Mouse (Mus musculus): Measurements from ENCODE around the gene Nuak2. TPM values are rescaled to one million over a fixed set of nuclear protein-coding genes. Genes with fewer than 3 reads are reported as not detected.
A peak's percentile ranks its signal among the peaks of the same experiment; 100 is the strongest.

Gene Nuak2
- polyA plus RNA-seq, 1 experiment from 2014 or later = 94.9 TPM

GRCm38 (mm10) chr1:132331283-132331682 lies 15.4 kb downstream of the Nuak2 start:
- no peak overlapping the region for H3K4me3 ChIP-seq
- no peak overlapping the region for H3K9ac ChIP-seq (replicated peaks)
- H3K4me2 ChIP-seq (replicated peaks) = no peak overlapping the region
- 85% methylated on average over 17 of the region's 17 CpGs for WGBS
- H3K9me3 ChIP-seq = no peaks in the 10 kb centered on the region
- H3K27ac ChIP-seq (replicated peaks) = peak overlapping the region; percentile 94
- peaks cover 94% of the 10 kb centered on the region for H3K4me1 ChIP-seq
- H3K36me3 ChIP-seq = peaks cover 59% of the 10 kb centered on the region
- no peaks in the 10 kb centered on the region for H3K27me3 ChIP-seq
- ATAC-seq (ENCODE audit: low FRiP score, low read depth) = no peak

- H3K4me2 ChIP-seq (replicated peaks) = peak overlapping the region; percentile 6; the same call in 1 of the 2 replicates
These were observed 17.3 kb downstream of the Nuak2 start for GRCm38 (mm10) chr1:132333201-132333600.

GRCm38 (mm10) chr1:132333675-132334141 lies 17.8 kb downstream of the Nuak2 start:
- ATAC-seq (ENCODE audit: low FRiP score, low read depth) = peak; percentile 83
- H3K27ac ChIP-seq (replicated peaks) = peak overlapping the region; percentile 94
- no peak overlapping the region for H3K4me3 ChIP-seq
- H3K27me3 ChIP-seq = no peaks in the 10 kb centered on the region
- peaks cover 87% of the 10 kb centered on the region for H3K4me1 ChIP-seq
- H3K4me2 ChIP-seq (replicated peaks) = peak overlapping the region; percentile 6; the same call in 1 of the 2 replicates
- 0% methylated on average over 4 of the region's 4 CpGs for WGBS
- H3K9ac ChIP-seq (replicated peaks) = peak overlapping the region; percentile 11; the same call in 1 of the 2 replicates
- H3K9me3 ChIP-seq = no peaks in the 10 kb centered on the region
- H3K36me3 ChIP-seq = peaks cover 35% of the 10 kb centered on the region

More at GRCm38 (mm10) chr1:132333201-132333600, 17.3 kb downstream of the Nuak2 start:
- Histone ChIP-seq H3K36me3 (peaks cover 40% of the 10 kb centered on the region), H3K27me3 (no peaks in the 10 kb centered on the region), H3K9me3 (no peaks in the 10 kb centered on the region), H3K27ac (replicated peaks) (peak overlapping the region; percentile 94), H3K4me3 (no peak overlapping the region), H3K9ac (replicated peaks) (peak overlapping the region; percentile 11), H3K4me1 (peaks cover 89% of the 10 kb centered on the region)
- ATAC-seq (ENCODE audit: low FRiP score, low read depth) = no peak
- 2% methylated on average over 2 of the region's 2 CpGs for WGBS

GRCm38 (mm10) chr1:132334178-132334801 lies 18.4 kb downstream of the Nuak2 start:
- WGBS = 9% methylated on average over 6 of the region's 6 CpGs
- Histone ChIP-seq H3K4me2 (replicated peaks) (no peak overlapping the region), H3K4me3 (no peak overlapping the region), H3K9ac (replicated peaks) (no peak overlapping the region), H3K9me3 (no peaks in the 10 kb centered on the region), H3K27me3 (no peaks in the 10 kb centered on the region), H3K27ac (replicated peaks) (peak overlapping the region; percentile 94), H3K36me3 (peaks cover 32% of the 10 kb centered on the region), H3K4me1 (peaks cover 85% of the 10 kb centered on the region)
- no peak; the same call in 1 of the 2 replicates for ATAC-seq (ENCODE audit: low FRiP score, low read depth)

GRCm38 (mm10) chr1:132335378-132335965 lies 19.5 kb downstream of the Nuak2 start:
- ATAC-seq (ENCODE audit: low FRiP score, low read depth) = no peak
- Histone ChIP-seq H3K4me2 (replicated peaks) (no peak overlapping the region), H3K4me3 (no peak overlapping the region), H3K9me3 (no peaks in the 10 kb centered on the region), H3K9ac (replicated peaks) (0 out of 2 replicates have a peak overlapping the region, but pooled peaks have one; percentile 17), H3K27me3 (no peaks in the 10 kb centered on the region), H3K4me1 (peaks cover 74% of the 10 kb centered on the region), H3K27ac (replicated peaks) (peak overlapping the region; percentile 94), H3K36me3 (peaks cover 21% of the 10 kb centered on the region)
- 30% methylated on average over 12 of the region's 12 CpGs for WGBS

GRCm38 (mm10) chr1:132336921-132337320 lies 21.0 kb downstream of the Nuak2 start:
- Histone ChIP-seq H3K9me3 (no peaks in the 10 kb centered on the region), H3K9ac (replicated peaks) (no peak overlapping the region), H3K27me3 (no peaks in the 10 kb centered on the region), H3K4me1 (peaks cover 60% of the 10 kb centered on the region), H3K27ac (replicated peaks) (peak overlapping the region; percentile 36; the same call in 1 of the 2 replicates), H3K4me2 (replicated peaks) (no peak overlapping the region), H3K36me3 (peaks cover 6% of the 10 kb centered on the region), H3K4me3 (no peak overlapping the region)
- no peak for ATAC-seq (ENCODE audit: low FRiP score, low read depth)
- WGBS = 67% methylated on average over 6 of the region's 6 CpGs

GRCm38 (mm10) chr1:132338027-132338660 lies 22.2 kb downstream of the Nuak2 start:
- Histone ChIP-seq H3K27me3 (no peaks in the 10 kb centered on the region), H3K4me2 (replicated peaks) (no peak overlapping the region), H3K4me3 (no peak overlapping the region), H3K36me3 (no peaks in the 10 kb centered on the region), H3K9ac (replicated peaks) (no peak overlapping the region), H3K27ac (replicated peaks) (no peak overlapping the region), H3K9me3 (no peaks in the 10 kb centered on the region), H3K4me1 (peaks cover 48% of the 10 kb centered on the region)
- WGBS = 39% methylated on average over 8 of the region's 8 CpGs
- no peak for ATAC-seq (ENCODE audit: low FRiP score, low read depth)

GRCm38 (mm10) chr1:132341731-132342501 lies 26.0 kb downstream of the Nuak2 start:
- H3K36me3 ChIP-seq = no peaks in the 10 kb centered on the region
- WGBS = 60% methylated on average over 5 of the region's 5 CpGs
- H3K9me3 ChIP-seq = no peaks in the 10 kb centered on the region
- no peak overlapping the region for H3K9ac ChIP-seq (replicated peaks)
- no peak overlapping the region for H3K4me2 ChIP-seq (replicated peaks)
- peaks cover 12% of the 10 kb centered on the region for H3K4me1 ChIP-seq
- no peak overlapping the region for H3K27ac ChIP-seq (replicated peaks)
- no peak for ATAC-seq (ENCODE audit: low FRiP score, low read depth)
- H3K27me3 ChIP-seq = no peaks in the 10 kb centered on the region
- H3K4me3 ChIP-seq = no peak overlapping the region

- WGBS = 61% methylated on average over 3 of the region's 3 CpGs
These were observed 26.6 kb downstream of the Nuak2 start for GRCm38 (mm10) chr1:132342518-132342917.

GRCm38 (mm10) chr1:132343191-132343590 lies 27.3 kb downstream of the Nuak2 start:
- Histone ChIP-seq H3K4me2 (replicated peaks) (no peak overlapping the region), H3K36me3 (no peaks in the 10 kb centered on the region), H3K9ac (replicated peaks) (no peak overlapping the region), H3K9me3 (no peaks in the 10 kb centered on the region), H3K4me3 (no peak overlapping the region), H3K4me1 (peaks cover 2% of the 10 kb centered on the region; the same call in 1 of the 2 replicates), H3K27me3 (no peaks in the 10 kb centered on the region), H3K27ac (replicated peaks) (no peak overlapping the region)
- 92% methylated on average over 2 of the region's 2 CpGs for WGBS
- no peak for ATAC-seq (ENCODE audit: low FRiP score, low read depth)

More at GRCm38 (mm10) chr1:132342518-132342917, 26.6 kb downstream of the Nuak2 start:
- H3K27ac ChIP-seq (replicated peaks) = no peak overlapping the region
- peaks cover 8% of the 10 kb centered on the region for H3K4me1 ChIP-seq
- H3K9me3 ChIP-seq = no peaks in the 10 kb centered on the region
- H3K9ac ChIP-seq (replicated peaks) = no peak overlapping the region
- no peak overlapping the region for H3K4me3 ChIP-seq
- no peaks in the 10 kb centered on the region for H3K27me3 ChIP-seq
- no peak overlapping the region for H3K4me2 ChIP-seq (replicated peaks)
- no peak for ATAC-seq (ENCODE audit: low FRiP score, low read depth)
- H3K36me3 ChIP-seq = no peaks in the 10 kb centered on the region

- Histone ChIP-seq H3K4me2 (replicated peaks) (no peak overlapping the region), H3K4me1 (no peaks in the 10 kb centered on the region), H3K27me3 (no peaks in the 10 kb centered on the region), H3K4me3 (no peak overlapping the region), H3K9me3 (no peaks in the 10 kb centered on the region), H3K36me3 (no peaks in the 10 kb centered on the region), H3K9ac (replicated peaks) (no peak overlapping the region), H3K27ac (replicated peaks) (no peak overlapping the region)
- no peak for ATAC-seq (ENCODE audit: low FRiP score, low read depth)
- 83% methylated on average over 1 of the region's 1 CpGs for WGBS
These were observed 27.7 kb downstream of the Nuak2 start for GRCm38 (mm10) chr1:132343656-132344055.

All from midbrain, embryonic 12.5 days (tissue).